Mouse (Mus musculus) stomach, postnatal 0 days (tissue): ENCODE results near the gene Sepsecs. TPM values are rescaled to one million over a fixed set of nuclear protein-coding genes. Genes with fewer than 3 reads are reported as not detected.

Experiments
- ATAC-seq: fragments of 200-750 bp; cut with Nextera tagmentation; 2 replicates; pipeline ENCODE4 v1.8.0; 2017; ENCODE audit not compliant: low FRiP score, low TSS enrichment
- DNase-seq: peaks from one replicate; pipeline ENCODE4 v3.0.0-alpha.2; 2016; ENCODE audit warnings: low spot score
- H3K27ac ChIP-seq: fragments of 300-500 bp; sonication (generic); replicated peaks from 2 replicates; pipeline ENCODE4 v1.5.1; 2014; ENCODE audit warnings: mild to moderate bottlenecking, control low read depth
- H3K27me3 ChIP-seq: fragments of 300-500 bp; sonication (generic); 2 replicates; pipeline ENCODE4 v1.6.1; 2014; ENCODE audit warnings: low read length; ENCODE audit not compliant: control insufficient read depth, insufficient read depth
- H3K36me3 ChIP-seq: fragments of 300-500 bp; sonication (generic); 2 replicates; pipeline ENCODE4 v1.6.1; 2014; ENCODE audit warnings: low read length, mixed read lengths; ENCODE audit not compliant: control insufficient read depth, insufficient read depth
- H3K4me1 ChIP-seq: fragments of 300-500 bp; sonication (generic); replicated peaks from 2 replicates; pipeline ENCODE4 v1.6.1; 2014; ENCODE audit warnings: antibody characterized with exemption; ENCODE audit not compliant: control insufficient read depth, insufficient read depth
- H3K4me2 ChIP-seq: fragments of 300-500 bp; sonication (generic); replicated peaks from 2 replicates; pipeline ENCODE4 v1.6.1; 2014; ENCODE audit warnings: low read depth, mild to moderate bottlenecking, control low read depth, moderate library complexity
- H3K4me3 ChIP-seq: fragments of 300-500 bp; sonication (generic); 2 replicates; pipeline ENCODE4 v1.5.1; 2014; ENCODE audit warnings: low read depth, low read length, control low read depth
- H3K9ac ChIP-seq: fragments of 300-500 bp; sonication (generic); 2 replicates; pipeline ENCODE4 v1.6.1; 2014; ENCODE audit warnings: mild to moderate bottlenecking, low read length, control low read depth, mixed read lengths
- H3K9me3 ChIP-seq: fragments of 300-500 bp; sonication (generic); 2 replicates; pipeline ENCODE4 v1.6.1; 2016; ENCODE audit warnings: low read length; ENCODE audit not compliant: control insufficient read depth
- CTCF ChIP-seq: IDR thresholded peaks from 2 replicates; pipeline ENCODE4 v1.5.1; 2016; ENCODE audit warnings: antibody characterized with exemption, low read depth, mild to moderate bottlenecking, moderate library complexity
- EP300 ChIP-seq: optimal IDR thresholded peaks from 2 replicates; pipeline ENCODE3; 2016; ENCODE audit warnings: antibody characterized with exemption
- WGBS: fragments of 180-500 bp; shearing (Covaris S2); extraction: QIAGEN DNeasy Blood & Tissue Kit; methylation state at CpG from one replicate; pipeline ENCODE4 v1.1.7; 2014; 5-methylcytosine and 5-hydroxymethylcytosine counted together
- polyA plus RNA-seq: library from polyadenylated mRNA; unstranded; fragments of >200 nt; fragmentation: Nextera tagmentation; extraction: Ambion mirVana; gene quantifications from 2 replicates; pipeline ENCODE4 v1.2.1, GENCODE M21; 2015

Sepsecs gene
- polyA plus RNA-seq, 1 experiment from 2014 or later, result 6.1 TPM

DNA sequence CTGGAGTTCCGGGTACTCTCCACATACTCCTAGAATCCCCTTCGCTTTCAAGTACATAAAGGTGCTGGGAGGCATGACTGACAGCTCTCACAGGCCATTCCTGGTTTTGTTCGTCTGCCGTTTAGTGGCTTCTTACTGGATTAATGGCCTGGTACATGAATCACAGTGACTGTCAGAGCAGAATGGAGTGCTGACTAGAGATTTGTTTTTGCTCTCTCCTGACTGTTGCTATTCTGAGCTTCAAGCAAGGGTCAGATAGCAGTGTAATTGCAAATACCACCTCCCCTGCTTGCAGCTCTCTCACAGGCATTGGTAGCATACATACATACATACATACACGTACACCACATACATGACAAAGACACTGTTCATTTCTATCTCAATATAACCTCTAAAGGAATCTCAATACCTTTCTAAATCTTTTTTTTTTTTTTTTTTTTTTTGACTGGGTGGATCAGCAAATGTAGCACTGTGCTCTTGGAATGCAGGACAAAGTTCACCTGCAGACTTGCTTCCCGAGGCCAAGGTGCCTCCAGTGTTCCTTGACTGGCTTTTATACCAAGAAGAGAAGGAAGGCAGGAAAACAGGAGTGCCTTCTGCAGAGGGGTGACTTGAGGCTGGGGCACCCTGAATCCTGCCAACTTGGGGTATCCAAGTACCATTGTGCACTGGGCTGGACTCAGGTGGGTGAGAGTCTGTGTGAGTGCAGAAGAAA lies 18.4 kb upstream of the Sepsecs start:
- Histone ChIP-seq H3K27ac (no peak overlapping the region), H3K36me3 (no peaks in the 10 kb centered on the region), H3K4me2 (no peak overlapping the region), H3K4me1 (no peaks in the 10 kb centered on the region), H3K9me3 (no peaks in the 10 kb centered on the region), H3K9ac (no peak overlapping the region), H3K4me3 (no peak overlapping the region), H3K27me3 (no peaks in the 10 kb centered on the region)
- TF ChIP-seq CTCF (no peak), EP300 (no peak)
- DNase-seq (no peak), ATAC-seq (no peak; the same call in 1 of the 2 replicates)
- WGBS, result 50% methylated on average over 6 of the region's 6 CpGs

DNA sequence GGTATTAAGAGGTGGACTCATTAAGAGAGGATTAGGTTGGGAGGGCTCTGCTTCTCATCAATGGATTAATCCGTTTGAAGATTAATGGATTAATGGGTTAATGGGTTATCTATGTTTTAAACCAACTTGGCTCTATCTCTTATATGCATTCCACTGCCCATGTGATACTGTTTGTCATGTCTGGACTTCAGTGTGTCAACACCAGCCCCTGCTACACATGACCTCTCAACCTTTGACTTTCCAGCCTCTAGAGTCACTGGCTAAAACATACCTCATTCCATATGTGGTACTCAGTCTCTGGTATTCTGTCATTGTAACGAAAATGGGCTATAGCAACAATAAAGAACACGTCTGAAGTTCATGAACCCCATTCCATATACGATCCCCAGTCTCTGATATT lies 11.6 kb upstream of the Sepsecs start:
- DNase-seq, result no peak
- Histone ChIP-seq H3K27ac (no peak overlapping the region), H3K4me1 (no peaks in the 10 kb centered on the region), H3K27me3 (no peaks in the 10 kb centered on the region), H3K9me3 (no peaks in the 10 kb centered on the region), H3K36me3 (no peaks in the 10 kb centered on the region), H3K4me3 (no peak overlapping the region), H3K9ac (no peak overlapping the region), H3K4me2 (no peak overlapping the region)
- no peak for TF ChIP-seq EP300
- no peak for TF ChIP-seq CTCF
- WGBS, result 50% methylated on average over 4 of the region's 4 CpGs
- ATAC-seq, result no peak

- Histone ChIP-seq H3K9ac (no peak overlapping the region), H3K4me3 (no peak overlapping the region), H3K4me1 (no peaks in the 10 kb centered on the region), H3K27ac (no peak overlapping the region), H3K9me3 (no peaks in the 10 kb centered on the region), H3K36me3 (no peaks in the 10 kb centered on the region), H3K27me3 (no peaks in the 10 kb centered on the region), H3K4me2 (no peak overlapping the region)
- DNase-seq (no peak), ATAC-seq (no peak)
- WGBS, result 70% methylated on average over 4 of the region's 4 CpGs
- no peak for TF ChIP-seq CTCF
- no peak for TF ChIP-seq EP300
Observed at GRCm38 (mm10) chr5:52680191-52680590, 10.7 kb upstream of the Sepsecs start.

DNA sequence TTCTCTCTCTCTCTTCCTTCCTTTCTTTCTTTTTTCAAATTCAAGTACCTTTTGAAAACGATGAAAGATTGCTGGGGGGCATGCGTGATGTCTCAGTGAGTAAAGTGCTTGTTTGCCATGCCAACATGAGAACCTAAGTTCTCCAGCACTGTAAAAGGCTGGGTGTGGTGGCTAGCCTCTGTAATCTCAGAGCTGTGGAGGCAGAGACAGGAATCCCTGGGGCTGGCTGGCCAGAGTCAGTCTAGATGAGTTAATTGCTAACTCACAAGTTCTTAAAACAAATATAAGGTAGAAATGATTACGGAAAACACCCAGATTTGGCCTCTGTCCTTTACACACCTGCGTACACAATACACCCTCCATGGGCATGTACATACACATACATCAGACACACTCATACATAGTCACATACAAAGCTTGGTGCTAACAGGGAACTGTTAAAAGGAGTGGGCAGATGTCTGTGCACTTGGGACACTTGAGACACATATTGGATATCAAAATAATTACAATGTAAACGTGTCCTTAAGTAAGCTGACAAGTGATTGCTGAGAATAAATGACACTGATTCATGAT lies 9.1 kb upstream of the Sepsecs start:
- no peak overlapping the region for H3K9ac ChIP-seq
- ATAC-seq (peak; percentile 86), DNase-seq (peak; percentile 43)
- no peak overlapping the region for H3K27ac ChIP-seq
- no peaks in the 10 kb centered on the region for H3K36me3 ChIP-seq
- no peaks in the 10 kb centered on the region for H3K9me3 ChIP-seq
- H3K27me3 ChIP-seq, result no peaks in the 10 kb centered on the region
- H3K4me2 ChIP-seq, result no peak overlapping the region
- no peak for TF ChIP-seq EP300
- H3K4me1 ChIP-seq, result no peaks in the 10 kb centered on the region
- no peak overlapping the region for H3K4me3 ChIP-seq
- 54% methylated on average over 5 of the region's 5 CpGs for WGBS

- no peak overlapping the region for H3K4me3 ChIP-seq
- DNase-seq, result no peak
- 78% methylated on average over 3 of the region's 3 CpGs for WGBS
- no peaks in the 10 kb centered on the region for H3K9me3 ChIP-seq
- H3K4me1 ChIP-seq, result no peaks in the 10 kb centered on the region
- no peaks in the 10 kb centered on the region for H3K36me3 ChIP-seq
- TF ChIP-seq EP300 (no peak), CTCF (no peak)
- no peak overlapping the region for H3K4me2 ChIP-seq
- ATAC-seq, result no peak
- no peak overlapping the region for H3K9ac ChIP-seq
- H3K27ac ChIP-seq, result no peak overlapping the region
- H3K27me3 ChIP-seq, result no peaks in the 10 kb centered on the region
Observed at GRCm38 (mm10) chr5:52677126-52677525, 7.6 kb upstream of the Sepsecs start.

DNA sequence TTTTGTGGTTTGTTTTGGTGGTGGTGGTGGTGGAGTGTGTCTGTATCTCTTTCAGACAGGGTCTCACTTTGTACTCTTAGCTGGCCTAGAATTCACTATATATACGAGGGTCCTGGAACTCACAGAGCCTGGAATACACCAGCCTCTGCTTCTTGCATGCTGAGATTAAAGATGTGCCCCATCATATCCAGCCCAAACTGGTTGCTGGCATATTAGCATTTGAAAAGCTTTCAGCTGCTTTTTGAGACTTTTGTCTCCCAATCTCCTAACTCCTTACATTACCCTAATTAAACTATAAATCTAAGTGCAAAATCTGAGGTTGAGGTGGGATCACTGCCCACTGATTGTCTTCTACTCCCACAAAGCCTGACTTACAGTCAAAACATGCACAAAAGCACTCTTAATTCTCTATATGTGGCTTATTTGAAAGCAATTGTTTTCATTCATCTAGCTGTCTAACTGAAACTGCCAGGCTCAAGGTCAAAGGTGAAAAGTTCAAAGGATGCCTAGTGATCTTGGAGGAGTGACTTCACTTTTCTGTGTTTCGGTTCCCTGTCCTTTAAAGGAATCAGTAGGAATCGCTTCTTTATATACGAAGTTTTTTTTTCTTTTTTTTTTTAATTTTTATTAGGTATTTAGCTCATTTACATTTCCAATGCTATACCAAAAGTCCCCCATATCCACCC lies 5.0 kb upstream of the Sepsecs start:
- H3K9ac ChIP-seq, result no peak overlapping the region
- H3K27me3 ChIP-seq, result no peaks in the 10 kb centered on the region
- no peak overlapping the region for H3K4me3 ChIP-seq
- DNase-seq (no peak), ATAC-seq (no peak)
- no peaks in the 10 kb centered on the region for H3K36me3 ChIP-seq
- no peaks in the 10 kb centered on the region for H3K4me1 ChIP-seq
- no peak overlapping the region for H3K27ac ChIP-seq
- 84% methylated on average over 4 of the region's 4 CpGs for WGBS
- H3K4me2 ChIP-seq, result no peak overlapping the region
- TF ChIP-seq CTCF (no peak), EP300 (no peak)
- H3K9me3 ChIP-seq, result no peaks in the 10 kb centered on the region
